Mouse (Mus musculus) brain, embryonic 14.5 days (tissue): ENCODE results near the gene Bbip1.

ENCODE experiments used
- CTCF ChIP-seq: fragments of 200-500 bp; IDR thresholded peaks from 2 replicates; pipeline ENCODE4 v1.5.1; 2012; ENCODE audit warnings: inconsistent platforms, mild to moderate bottlenecking, moderate library complexity, borderline replicate concordance; ENCODE audit not compliant: insufficient read depth, insufficient read length; ENCODE audit errors: extremely low read depth
- POLR2A ChIP-seq: fragments of 200-500 bp; IDR thresholded peaks from 2 replicates; pipeline ENCODE4 v1.6.1; 2012; ENCODE audit warnings: mild to moderate bottlenecking, inconsistent platforms, borderline replicate concordance; ENCODE audit not compliant: poor library complexity, insufficient read depth, insufficient read length, severe bottlenecking; ENCODE audit errors: extremely low read depth

DNA sequence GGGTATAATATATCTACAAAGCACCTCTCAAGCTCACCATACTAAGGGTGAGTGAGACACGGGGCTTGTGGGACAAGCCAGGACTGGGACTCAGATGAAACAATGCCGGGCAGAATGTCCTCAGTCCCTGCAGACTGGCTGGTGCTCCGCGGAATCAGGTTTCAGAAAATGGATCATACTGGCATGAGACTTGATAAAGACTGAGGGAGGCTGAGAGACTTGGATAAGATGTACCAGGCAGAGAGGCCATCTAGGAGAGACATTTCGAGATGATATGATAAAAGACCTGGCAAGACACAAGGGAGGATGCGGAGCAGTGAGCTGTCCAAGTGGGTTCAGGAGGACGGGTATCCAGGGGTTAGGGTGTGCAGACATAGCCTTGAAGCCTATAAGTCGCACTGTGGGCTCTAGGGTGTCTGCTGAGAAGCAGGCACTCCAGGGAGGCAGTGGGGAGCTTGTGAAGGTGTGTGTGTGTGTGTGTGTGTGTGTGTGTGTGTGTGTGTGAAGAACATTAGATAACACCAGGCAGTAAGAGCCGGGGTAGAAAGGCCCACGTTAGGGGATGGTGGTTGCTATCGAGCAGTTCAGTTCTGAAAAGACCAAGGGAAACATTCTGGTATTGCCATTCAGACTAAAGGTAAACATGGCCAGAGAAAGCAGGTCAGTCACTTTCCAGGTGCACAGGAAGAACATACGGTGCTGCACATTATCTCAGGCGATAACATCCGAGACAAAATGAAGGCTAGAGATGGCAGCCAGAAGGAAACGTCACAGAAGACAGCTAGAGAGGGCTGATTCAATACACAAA, 42.3 kb downstream of the Bbip1 start:
- TF ChIP-seq CTCF (no peak), POLR2A (no peak)
